Mouse (Mus musculus) c-Kit-negative CD71-positive TER-119-positive erythroid progenitor cells, embryonic 14.5 days (primary cell): ENCODE data around the gene Alb.

ENCODE experiments used
- DNase-seq: peaks from one replicate; pipeline ENCODE4 v3.0.0-alpha.2; 2013; ENCODE audit warnings: low read depth, low spot score

Gene Alb

DNA sequence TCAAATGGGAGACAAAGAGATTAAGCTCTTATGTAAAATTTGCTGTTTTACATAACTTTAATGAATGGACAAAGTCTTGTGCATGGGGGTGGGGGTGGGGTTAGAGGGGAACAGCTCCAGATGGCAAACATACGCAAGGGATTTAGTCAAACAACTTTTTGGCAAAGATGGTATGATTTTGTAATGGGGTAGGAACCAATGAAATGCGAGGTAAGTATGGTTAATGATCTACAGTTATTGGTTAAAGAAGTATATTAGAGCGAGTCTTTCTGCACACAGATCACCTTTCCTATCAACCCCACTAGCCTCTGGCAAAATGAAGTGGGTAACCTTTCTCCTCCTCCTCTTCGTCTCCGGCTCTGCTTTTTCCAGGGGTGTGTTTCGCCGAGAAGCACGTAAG is at the start of gene Alb:
Gene Alb, plus strand, starts transcription at position 279 of the 400 bp plus-strand sequence.
- DNase-seq, result no peak

GRCm38 (mm10) chr5:90414142-90414924 is 46.4 kb upstream of the Alb start:
- no peak for DNase-seq

GRCm38 (mm10) chr5:90414925-90415295 is 45.8 kb upstream of the Alb start:
- no peak for DNase-seq

- DNase-seq, result no peak
Measured at GRCm38 (mm10) chr5:90424625-90425024, 36.1 kb upstream of the Alb start.

DNA sequence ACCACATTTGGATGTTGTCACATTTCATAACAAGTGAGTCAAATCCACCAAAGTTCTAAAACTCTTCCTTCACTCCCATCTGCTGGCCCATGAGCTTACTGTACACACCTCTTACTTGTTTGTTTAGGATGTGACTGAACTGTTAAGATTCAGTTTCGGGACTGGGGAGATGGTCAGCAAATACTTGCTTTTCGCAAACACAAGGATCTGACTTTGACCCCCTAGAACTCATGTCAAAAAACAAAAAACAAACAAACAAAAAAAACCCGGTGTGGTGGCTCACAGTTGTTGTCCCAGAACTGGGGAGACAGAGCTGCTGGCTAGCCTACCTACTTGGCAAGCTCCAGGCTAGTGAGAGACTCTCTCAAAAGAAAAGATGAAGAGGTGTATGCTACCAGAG is 35.5 kb upstream of the Alb start:
- DNase-seq, result no peak

DNA sequence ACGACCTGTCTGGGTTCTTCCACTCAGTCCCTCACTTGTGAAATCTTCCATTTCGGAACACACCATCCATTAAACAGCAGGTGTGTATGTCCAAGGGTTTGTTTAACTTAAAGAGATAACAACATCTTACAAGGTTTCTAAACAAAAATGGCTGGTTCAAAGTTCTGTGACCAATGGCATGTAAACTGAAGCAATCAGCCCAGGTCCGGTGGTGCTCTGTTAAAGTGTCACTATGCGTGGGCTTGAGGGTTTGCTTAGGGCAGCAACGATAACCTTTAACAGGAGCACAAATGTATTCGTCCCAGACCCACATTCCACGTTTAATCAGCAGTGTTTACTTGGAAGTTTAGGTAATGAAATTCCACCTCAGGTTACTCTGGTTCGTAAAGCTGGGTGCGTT is 29.6 kb upstream of the Alb start:
- DNase-seq, result no peak

GRCm38 (mm10) chr5:90439157-90439556 is 21.5 kb upstream of the Alb start:
- DNase-seq, result no peak

DNA sequence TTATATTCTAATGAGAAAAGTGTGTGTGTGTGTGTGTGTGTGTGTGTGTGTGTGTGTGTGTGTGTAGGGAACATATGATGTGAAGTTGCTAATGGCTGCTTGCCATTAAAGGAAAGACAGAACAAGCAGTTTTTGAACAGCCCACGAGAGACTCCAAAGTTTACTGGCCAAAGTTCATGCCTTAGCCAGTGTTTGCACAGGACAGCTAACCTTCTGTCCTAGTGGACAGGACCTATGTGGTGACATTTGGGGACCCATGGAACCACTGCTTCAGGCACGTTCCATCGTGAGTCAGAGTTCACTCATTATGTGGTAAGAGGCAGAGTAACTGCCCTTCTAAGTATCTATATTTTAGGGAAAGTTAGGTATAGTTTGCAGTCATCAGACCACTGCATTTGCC is 13.1 kb upstream of the Alb start:
- no peak for DNase-seq

DNA sequence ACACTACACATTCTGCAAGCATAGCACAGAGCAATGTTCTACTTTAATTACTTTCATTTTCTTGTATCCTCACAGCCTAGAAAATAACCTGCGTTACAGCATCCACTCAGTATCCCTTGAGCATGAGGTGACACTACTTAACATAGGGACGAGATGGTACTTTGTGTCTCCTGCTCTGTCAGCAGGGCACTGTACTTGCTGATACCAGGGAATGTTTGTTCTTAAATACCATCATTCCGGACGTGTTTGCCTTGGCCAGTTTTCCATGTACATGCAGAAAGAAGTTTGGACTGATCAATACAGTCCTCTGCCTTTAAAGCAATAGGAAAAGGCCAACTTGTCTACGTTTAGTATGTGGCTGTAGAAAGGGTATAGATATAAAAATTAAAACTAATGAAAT is 10.7 kb upstream of the Alb start:
- no peak for DNase-seq

DNA sequence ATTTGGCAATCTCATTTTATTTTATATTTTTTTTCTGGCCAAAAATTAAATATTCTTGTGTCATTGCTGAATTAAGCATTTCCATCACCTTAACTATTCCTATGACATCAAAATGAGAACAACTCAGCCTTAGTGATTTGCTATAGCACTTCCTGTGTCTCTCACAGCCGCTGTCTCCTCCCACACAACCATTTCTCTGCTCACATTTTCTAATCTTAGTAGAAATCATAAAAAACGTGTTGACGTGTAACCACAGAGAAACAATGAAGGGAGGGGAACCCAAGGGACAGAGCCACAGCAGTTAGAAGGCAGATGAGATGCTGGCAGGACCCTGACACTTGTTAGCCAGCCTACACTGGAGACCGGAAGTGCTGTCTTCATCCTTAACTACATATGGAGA is 8.0 kb upstream of the Alb start:
- no peak for DNase-seq

GRCm38 (mm10) chr5:90457241-90457640 is 3.5 kb upstream of the Alb start:
- DNase-seq, result no peak

GRCm38 (mm10) chr5:90458727-90459126 is 2.0 kb upstream of the Alb start:
- DNase-seq, result no peak

- no peak for DNase-seq
Measured at GRCm38 (mm10) chr5:90466806-90467205, 6.1 kb downstream of the Alb start.

DNA sequence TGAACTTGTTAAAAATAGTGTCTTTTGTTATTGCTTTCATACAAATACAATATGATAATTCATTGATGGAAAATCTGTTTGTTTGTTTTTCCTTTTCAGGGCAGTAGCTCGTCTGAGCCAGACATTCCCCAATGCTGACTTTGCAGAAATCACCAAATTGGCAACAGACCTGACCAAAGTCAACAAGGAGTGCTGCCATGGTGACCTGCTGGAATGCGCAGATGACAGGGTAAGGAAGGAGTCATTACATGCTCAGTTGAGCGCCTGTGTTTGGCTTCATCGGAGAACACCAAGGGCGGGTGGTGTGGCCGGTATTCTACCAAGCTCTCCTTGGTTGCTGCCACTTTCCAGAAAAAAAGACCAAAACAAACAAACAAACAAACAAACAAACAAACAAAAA is 6.5 kb downstream of the Alb start:
- no peak for DNase-seq

DNA sequence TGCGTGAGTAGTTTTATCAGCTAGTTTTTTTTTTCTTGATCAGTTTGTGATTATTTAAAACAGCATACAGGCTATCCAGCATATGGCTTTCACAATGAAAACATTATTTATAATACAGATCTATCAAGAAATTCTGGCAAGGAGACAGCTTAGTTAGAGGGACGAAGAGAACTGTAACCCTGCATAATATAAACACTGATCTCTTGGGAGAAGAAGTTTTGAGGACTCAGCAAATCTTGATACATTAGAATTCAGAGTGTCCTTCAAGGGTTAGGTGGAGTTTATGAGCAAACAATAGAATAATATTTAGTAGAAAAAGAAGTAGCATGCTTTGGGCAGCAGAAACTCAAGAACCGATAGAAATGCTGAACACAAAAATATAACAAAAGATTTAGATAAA is 10.1 kb downstream of the Alb start:
- DNase-seq, result no peak

DNA sequence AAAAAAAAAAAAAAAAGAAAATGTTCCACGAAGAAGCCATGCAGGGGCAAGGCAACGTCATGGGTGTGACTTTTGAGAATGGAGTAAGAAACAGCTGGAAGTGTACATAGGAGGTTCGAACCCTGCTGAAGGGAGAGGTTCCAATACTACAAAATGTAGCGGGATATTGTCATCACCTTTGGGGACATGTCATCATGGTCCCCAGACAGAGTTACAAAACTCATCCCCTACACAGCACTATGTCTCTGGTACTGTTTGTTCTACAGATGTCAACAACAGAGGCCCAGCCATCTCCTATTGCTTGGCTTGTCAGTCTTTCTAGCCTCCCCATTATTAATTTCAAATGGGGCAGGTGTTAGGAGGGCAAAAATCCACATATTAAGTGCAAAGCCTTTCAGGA is 13.2 kb downstream of the Alb start:
- DNase-seq, result no peak

DNA sequence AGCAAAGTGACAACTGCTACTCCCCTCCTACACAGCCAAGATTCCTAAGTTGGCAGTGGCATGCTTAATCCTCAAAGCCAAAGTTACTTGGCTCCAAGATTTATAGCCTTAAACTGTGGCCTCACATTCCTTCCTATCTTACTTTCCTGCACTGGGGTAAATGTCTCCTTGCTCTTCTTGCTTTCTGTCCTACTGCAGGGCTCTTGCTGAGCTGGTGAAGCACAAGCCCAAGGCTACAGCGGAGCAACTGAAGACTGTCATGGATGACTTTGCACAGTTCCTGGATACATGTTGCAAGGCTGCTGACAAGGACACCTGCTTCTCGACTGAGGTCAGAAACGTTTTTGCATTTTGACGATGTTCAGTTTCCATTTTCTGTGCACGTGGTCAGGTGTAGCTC is 13.7 kb downstream of the Alb start:
- no peak for DNase-seq

DNA sequence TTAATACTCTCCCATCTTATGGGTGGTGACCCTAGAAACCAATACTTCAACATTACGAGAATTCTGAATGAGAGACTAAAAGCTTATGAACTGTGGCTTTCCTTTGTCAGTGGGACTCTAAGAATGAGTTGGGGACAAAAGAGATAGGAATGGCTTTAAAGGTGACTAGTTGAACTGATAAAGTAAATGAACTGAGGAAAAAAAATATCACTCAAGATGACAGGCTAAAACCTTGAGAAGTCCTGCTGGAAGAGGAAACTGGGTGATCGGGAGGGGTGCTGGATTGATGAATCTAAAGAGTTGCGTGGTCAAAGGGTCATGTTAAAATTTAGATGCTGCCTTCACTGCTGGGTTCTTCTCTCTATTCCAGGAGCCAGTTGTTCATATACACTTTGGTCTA is 16.0 kb downstream of the Alb start:
- no peak for DNase-seq

- DNase-seq, result no peak
Measured at GRCm38 (mm10) chr5:90477308-90478140, 16.8 kb downstream of the Alb start.

- DNase-seq, result no peak
Measured at GRCm38 (mm10) chr5:90478886-90479285, 18.2 kb downstream of the Alb start.

DNA sequence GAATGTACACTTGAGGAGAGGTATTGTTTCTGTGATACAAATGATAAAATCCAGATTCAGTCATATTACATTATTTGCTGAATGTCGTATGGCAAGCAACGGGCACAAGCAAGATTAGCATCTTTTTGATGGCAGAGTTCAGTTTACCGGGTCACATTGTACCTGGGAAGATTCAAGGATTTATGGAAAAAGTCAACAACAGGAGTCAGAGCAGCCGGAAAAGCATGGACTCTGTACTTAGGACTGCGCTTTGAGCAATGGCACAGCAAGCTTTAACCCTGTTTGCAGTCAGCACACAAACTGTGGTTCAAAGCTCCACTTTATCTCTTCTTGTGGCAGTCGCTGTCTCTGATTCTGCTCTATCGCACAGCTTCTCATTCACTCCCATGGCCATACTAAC is 24.9 kb downstream of the Alb start:
- DNase-seq, result no peak

DNA sequence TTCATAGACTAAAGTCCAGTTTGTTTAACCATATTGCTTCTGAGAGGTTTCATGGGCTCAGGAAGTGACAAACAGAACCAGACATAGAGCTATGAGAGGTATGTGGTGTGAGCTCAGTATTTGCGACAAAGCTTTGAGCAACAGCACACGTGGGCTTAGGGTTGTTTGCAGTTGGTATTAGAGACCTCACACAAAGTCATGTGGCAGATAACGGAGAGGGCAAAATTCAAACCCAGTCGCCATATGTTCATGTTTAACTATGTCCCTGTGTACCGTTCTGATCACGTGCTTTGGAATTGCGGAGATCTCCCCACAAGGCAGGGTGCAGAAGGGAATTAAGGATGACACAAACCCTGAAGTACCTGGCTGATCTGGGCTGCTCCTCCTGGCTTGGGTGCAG is 27.6 kb downstream of the Alb start:
- DNase-seq, result no peak

- DNase-seq, result no peak
Measured at GRCm38 (mm10) chr5:90490518-90490917, 29.8 kb downstream of the Alb start, which contains the start of gene Afp. Gene Afp (plus strand): TSS chr5:90490737.
